Mouse (Mus musculus) kidney, adult 9 months (tissue): ENCODE measurements at regions not wholly inside any gene's neighbourhood (a gene's known extent, or its start where the extent isn't known, plus 50 kb on each side); places are given as distances from the start of the nearest gene placed in this dataset.

Experiments
- DNase-seq: peaks from one replicate; pipeline ENCODE4 v3.0.0; 2022

DNA sequence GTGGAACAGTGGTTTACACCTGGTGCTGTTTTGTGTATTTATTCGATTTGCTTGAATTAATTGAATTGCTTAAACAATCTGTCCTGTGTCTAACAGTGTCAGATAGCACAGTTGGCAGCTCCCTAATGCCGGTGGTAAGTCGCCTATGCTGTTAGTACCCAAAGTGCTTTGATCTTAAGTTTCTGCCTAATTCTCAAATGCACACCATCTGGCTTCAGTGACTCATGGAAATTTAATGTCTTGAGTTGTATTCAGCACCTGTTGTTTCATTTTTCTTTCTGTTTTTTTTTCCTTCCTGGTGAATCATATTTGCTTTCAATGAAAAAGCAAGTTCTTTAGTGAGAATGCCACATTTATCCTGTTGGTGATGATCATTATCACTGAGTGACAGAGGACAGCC lies 201.7 kb upstream of the Nrip1 start:
- no peak for DNase-seq

DNA sequence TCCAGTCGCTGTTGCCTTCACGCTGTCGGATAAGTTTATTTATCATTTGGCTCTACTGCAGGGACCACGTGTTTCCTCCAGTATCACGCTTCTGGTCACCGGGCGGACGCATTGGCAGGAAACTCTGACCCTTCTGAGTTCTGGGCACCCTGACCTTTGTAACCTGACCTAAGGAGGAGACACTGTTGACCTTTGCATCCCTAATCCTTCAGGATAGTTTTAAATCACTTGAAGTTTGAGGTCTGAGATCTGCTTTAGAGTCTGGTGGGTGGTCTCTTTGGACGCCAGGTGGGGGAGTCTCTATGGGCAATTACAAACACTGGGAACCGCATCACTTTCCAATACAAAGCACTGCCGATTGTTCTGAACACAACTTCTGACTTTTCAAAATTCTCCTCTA lies 192.6 kb upstream of the Nrip1 start:
- peak; percentile 47 for DNase-seq

GRCm38 (mm10) chr16:76554846-76555245 lies 181.2 kb upstream of the Nrip1 start:
- DNase-seq, result no peak

DNA sequence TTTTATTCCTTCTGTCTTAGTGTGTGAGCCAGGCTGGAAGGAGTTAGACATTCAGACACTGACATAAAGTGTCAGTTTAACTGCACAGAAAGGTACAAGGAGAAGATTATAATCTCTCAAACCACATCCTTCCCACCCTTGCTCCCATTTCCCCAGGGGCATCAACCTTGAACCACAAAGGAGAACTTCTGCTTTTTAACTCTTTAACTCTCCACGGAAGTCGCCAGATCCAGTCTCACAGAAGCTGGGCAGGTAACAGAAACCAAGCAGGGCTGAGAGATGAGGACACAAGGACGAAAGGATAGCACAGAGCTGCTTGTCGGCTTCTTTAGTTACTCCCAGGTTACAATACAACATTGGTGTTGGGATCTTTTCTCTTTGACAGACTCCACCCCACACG lies 176.0 kb upstream of the Nrip1 start:
- DNase-seq, result no peak

DNA sequence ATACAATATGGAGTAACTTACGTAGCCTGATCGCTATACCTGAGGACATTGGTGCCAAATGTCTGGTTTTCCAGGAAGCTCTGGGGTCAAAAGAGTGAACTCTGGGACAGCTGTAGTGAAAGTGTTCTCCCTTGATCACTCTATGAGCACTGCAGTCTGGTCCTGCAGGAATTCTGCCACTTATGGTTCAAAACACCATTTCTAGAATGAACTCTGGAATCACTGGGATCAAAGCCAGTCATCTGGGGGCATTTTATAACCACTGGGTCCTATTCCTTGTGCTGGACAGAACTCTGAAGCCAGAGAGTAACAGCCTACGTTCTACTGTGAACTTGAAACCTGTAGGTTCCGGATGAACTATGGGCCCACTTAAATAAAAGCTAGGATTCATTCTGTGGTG lies 173.5 kb upstream of the Nrip1 start:
- peak; percentile 58 for DNase-seq

DNA sequence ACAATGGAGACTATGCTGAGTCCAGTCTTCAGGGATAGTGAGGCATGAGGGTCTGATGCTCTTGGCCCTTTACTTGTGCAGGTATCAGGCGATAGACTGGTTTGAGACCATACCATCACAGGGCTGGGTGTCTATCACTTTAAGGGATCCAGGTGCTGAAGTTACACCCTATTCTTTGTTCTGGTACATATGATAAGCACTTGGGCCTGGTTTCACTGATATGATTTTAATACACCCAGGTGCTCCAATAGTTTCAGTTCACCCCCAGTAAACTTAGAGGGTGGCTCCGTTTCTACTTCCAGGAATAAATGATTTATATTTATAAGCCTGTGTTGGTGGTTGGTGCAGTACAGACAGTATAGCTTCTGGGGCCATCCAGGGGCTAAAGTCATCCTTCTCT lies 173.0 kb upstream of the Nrip1 start:
- no peak for DNase-seq

DNA sequence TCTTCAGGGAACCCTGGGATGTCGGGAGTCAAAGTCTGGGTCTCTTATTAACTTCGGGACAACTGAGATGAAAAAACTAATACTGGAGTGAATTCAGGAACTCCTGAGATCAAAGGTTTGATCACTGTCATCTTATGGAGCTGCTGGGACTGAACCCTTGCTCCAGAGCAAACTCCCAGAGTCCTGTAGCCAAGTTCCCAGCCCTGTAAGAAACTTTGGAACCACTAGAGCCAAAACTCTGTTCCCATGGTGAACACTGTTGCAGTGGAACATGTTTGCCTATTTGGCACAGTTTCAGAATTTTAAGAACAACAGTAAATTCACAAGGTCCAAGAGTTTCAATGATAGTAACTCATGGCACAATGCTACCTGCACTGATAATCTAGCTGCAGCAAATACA lies 172.3 kb upstream of the Nrip1 start:
- DNase-seq, result peak; percentile 73

GRCm38 (mm10) chr16:76544972-76545371 lies 171.3 kb upstream of the Nrip1 start:
- DNase-seq, result no peak

DNA sequence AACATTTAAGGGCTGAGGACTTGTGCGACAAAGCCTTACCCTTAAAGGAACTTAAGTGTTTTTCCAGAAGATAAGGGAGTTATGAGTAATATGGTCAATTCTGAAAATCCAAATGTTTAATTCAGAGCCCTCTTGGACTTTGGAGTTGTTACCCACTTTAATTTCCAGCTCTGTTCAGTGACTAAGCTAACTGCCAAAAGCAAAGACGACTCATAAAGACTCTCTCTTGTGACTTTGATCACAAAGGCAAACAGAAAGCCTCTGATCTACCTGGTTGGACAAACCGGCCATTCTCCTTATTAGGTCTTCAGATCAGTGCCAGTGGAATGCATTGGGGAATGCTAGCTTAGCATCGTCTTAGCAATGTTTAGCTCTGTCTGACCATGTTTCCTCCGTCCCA lies 167.3 kb upstream of the Nrip1 start:
- peak; percentile 33 for DNase-seq

GRCm38 (mm10) chr16:76540328-76540923 lies 166.8 kb upstream of the Nrip1 start:
- DNase-seq, result no peak

- DNase-seq, result peak; percentile 63
Measured at GRCm38 (mm10) chr16:76539669-76540068, 166.0 kb upstream of the Nrip1 start.

GRCm38 (mm10) chr16:76537871-76538270 lies 164.2 kb upstream of the Nrip1 start:
- no peak for DNase-seq

DNA sequence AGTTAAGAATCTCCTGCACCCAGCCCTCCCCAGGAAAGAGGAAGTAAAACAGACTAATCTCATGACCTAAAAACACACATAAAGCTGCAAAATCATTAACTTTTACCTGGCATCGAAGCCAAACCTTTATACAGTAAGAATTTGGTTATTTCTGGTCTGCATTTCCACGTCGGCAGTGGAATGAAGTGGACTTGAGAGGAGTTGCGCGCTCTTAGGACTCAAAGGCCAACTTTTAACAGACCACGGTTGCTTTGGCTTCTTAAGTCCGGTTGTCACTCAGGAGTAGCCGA lies 159.2 kb upstream of the Nrip1 start:
- DNase-seq, result peak; percentile 76

GRCm38 (mm10) chr16:76532142-76532927 lies 158.7 kb upstream of the Nrip1 start:
- DNase-seq, result peak; percentile 60

DNA sequence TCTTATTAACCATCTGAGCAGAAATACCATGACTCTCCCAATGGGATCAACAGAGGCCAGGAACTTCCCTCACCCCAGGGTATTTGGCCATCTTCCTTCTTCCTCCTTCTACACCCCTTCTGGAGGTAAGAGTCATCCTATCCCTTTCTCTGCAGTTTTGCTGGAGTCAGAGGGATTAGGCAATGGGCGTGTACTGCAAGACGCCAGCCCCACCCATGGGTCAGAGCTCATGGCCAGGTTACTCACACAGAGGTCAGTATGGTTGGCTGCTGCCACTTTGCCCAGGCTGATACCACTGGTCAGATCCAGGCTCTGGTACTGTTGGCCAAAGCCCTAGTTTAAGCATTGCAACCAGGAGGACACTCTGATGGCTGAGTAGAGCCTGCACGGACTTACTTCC lies 157.3 kb upstream of the Nrip1 start:
- peak; percentile 68 for DNase-seq

DNA sequence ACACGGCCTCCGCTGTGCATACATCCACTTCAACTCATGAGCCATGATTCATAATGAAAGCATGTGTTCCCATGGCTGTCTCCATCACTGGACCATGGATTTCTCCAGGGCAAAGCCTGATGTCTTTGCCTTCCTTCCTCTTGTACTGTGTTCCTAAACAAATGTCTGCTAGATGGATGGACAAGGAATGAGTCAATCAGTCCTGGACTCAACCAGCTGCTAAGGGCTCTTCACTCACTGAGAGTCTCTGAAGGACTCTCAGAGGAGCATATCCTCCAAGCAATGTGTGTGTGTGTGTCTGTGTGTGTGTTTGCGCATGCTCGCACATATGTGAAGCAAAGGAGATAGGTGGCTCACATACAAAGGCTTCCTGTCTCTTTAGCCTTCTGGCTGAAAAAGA lies 156.0 kb upstream of the Nrip1 start:
- no peak for DNase-seq

- DNase-seq, result no peak
Measured at GRCm38 (mm10) chr16:76527106-76527949, 153.7 kb upstream of the Nrip1 start.

DNA sequence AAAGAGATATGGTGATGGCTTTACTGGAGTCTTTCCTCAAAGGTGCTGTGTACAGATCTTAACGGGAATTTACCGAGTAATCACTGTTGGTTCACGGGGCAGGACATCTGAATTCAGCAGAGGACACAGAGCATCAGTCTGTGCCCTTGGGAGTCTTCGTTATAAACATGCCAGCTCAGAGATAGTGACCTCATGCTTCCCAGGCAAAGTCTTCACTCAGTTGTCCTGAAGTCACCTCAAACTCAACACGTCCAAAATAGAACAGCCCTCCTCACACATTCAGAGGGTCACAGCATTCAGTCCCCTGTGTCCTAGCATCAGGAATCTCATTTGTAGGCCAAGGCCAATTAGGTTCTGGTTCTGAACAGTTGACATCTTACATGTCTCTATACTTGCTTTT lies 151.9 kb upstream of the Nrip1 start:
- no peak for DNase-seq

DNA sequence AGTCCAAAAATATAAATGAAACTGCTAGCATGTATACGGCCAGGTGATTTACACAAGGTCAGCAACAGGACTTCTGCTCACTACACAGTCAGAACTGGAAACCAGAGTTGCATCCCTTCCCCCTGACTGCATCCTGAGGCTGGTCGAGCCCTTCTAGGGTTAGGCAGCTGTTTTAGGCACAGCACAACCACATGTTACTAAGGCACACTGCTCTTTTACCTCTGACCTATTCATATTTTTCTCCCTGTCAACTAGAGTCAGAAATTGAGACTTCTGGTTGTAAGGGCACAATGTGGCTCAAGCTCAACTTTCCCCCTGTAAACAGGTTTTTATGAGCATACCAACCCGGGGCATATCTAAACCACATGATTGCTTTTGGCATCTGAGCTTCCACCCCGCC lies 151.3 kb upstream of the Nrip1 start:
- DNase-seq, result no peak

DNA sequence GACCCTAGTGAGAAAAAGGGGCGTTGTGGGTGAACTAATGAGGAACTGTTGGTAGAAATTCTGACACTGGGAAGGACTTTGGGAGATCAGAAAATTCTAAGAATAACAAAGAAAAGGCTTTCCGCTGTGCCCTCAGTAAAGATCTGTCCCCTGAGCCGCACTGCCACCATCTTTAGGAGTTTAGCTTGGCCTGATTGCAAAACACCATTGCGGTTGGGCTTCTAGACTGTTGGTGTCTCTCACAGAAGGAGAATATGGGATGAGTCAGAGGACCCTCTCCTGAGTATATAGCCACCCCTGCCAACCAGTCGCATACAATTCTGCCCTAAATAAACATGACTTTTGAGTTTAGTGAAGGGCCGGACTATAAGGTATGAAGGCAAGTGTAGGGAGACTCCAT lies 147.5 kb upstream of the Nrip1 start:
- DNase-seq, result no peak

DNA sequence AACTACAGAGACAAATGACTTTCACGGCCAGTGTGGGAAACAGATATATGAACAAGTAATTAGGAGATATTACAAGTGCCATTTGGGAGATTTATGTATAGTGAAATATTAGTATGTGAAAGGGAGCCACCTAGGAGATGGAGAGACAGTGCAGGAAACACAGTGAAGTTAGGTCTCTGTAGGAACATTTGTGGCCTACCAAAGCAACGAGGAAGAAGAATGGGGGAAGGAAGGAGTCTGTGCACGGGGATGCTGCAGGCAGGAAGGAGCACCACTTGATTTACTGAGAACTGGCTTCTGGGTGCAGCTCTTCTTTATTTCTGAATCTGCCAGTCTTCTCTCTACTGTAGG lies 147.0 kb upstream of the Nrip1 start:
- no peak for DNase-seq

- DNase-seq, result no peak
Measured at GRCm38 (mm10) chr16:76519911-76520642, 146.4 kb upstream of the Nrip1 start.

GRCm38 (mm10) chr16:76510861-76511260 lies 137.2 kb upstream of the Nrip1 start:
- DNase-seq, result no peak
